Mouse (Mus musculus) layer of hippocampus, adult 18-20 months (tissue): ENCODE measurements around the gene Srsf11. TPM values are rescaled to one million over a fixed set of nuclear protein-coding genes. Genes with fewer than 3 reads are reported as not detected.
A peak's percentile ranks its signal among the peaks of the same experiment; 100 is the strongest.

ENCODE experiments used
- DNase-seq, 2 experiments: peaks; one replicate each; pipeline ENCODE4 v3.0.0; 2022; ENCODE audit warnings: low spot score in 2 of 2
- long read RNA-seq: library from polyadenylated mRNA; stranded (forward); transcript quantifications from one replicate; pipeline ENCODE4 v2.0.0, GENCODE M21; 2021
- total RNA-seq, 2 experiments: library from RNA; stranded (reverse); gene quantifications; 2 replicates each; pipeline ENCODE4 v1.2.3; 2021

Gene Srsf11
- 100 to 1,000 TPM; 144 to 164 TPM for total RNA-seq
- long read RNA-seq, transcript Srsf11-204 (13 exons, 3,106 nt), result minor isoform, 25 of 109 reads
- long read RNA-seq, transcript Srsf11-202 (12 exons, 2,654 nt), result major isoform, 28 of 109 reads
- long read RNA-seq, transcript Srsf11-201 (13 exons, 1,643 nt), result minor isoform, 6 of 109 reads
- long read RNA-seq, partial matches to known transcripts, result 11 of 109 reads
- long read RNA-seq, other reads (novel, unspliced or antisense), result 34 of 109 reads

GRCm38 (mm10) chr3:158036329-158036988 is at the start of gene Srsf11, which contains the start of gene Lrrc40:
Gene Srsf11, minus strand, starts transcription at chr3:158036639.
Gene Lrrc40, plus strand, starts transcription at chr3:158036662.
- DNase-seq, result peak; percentile 92 to 97

GRCm38 (mm10) chr3:158077828-158078227 is 41.4 kb upstream of the Srsf11 start:
- DNase-seq, result no peak

GRCm38 (mm10) chr3:158077380-158077772 is 40.9 kb upstream of the Srsf11 start:
- no peak for DNase-seq

GRCm38 (mm10) chr3:158076685-158077379 is 40.4 kb upstream of the Srsf11 start:
- no peak for DNase-seq

GRCm38 (mm10) chr3:158075004-158075403 is 38.6 kb upstream of the Srsf11 start:
- no peak for DNase-seq

- DNase-seq, result no peak
These were observed 32.3 kb upstream of the Srsf11 start for GRCm38 (mm10) chr3:158068613-158069263.

- DNase-seq, result no peak
These were observed 31.5 kb upstream of the Srsf11 start for GRCm38 (mm10) chr3:158067916-158068315.

- DNase-seq, result no peak
These were observed 28.8 kb upstream of the Srsf11 start for GRCm38 (mm10) chr3:158065256-158065655.

- no peak for DNase-seq
These were observed 25.5 kb upstream of the Srsf11 start for GRCm38 (mm10) chr3:158061811-158062523.

- DNase-seq, result no peak
These were observed 24.3 kb upstream of the Srsf11 start for GRCm38 (mm10) chr3:158060621-158061291.

- no peak for DNase-seq
These were observed 13.1 kb upstream of the Srsf11 start for GRCm38 (mm10) chr3:158049508-158049907.

- no peak for DNase-seq
These were observed 4.3 kb upstream of the Srsf11 start for GRCm38 (mm10) chr3:158040755-158041154.

- no peak for DNase-seq
These were observed 1.7 kb upstream of the Srsf11 start for GRCm38 (mm10) chr3:158038106-158038505.

- DNase-seq, result no peak
These were observed 573 bp downstream of the Srsf11 start for GRCm38 (mm10) chr3:158035866-158036265.

GRCm38 (mm10) chr3:158032106-158032505 is 4.3 kb downstream of the Srsf11 start:
- no peak for DNase-seq

GRCm38 (mm10) chr3:158031371-158031925 is 5.0 kb downstream of the Srsf11 start:
- peak; percentile 83 to 91 for DNase-seq

GRCm38 (mm10) chr3:158009762-158010320 is 26.6 kb downstream of the Srsf11 start:
- DNase-seq, result peak; percentile 25 to 71

- DNase-seq, result no peak
These were observed 27.8 kb downstream of the Srsf11 start for GRCm38 (mm10) chr3:158008647-158009046.

GRCm38 (mm10) chr3:157998742-157999369 is 37.6 kb downstream of the Srsf11 start:
- no peak for DNase-seq
